Mouse (Mus musculus): ENCODE measurements around the gene Hspa1b.

The Hspa1b gene

GRCm38 (mm10) chr17:34927306-34928019 lies 31.6 kb downstream of the Hspa1b start:
- DNase-seq = no peak

- DNase-seq = no peak
These were observed 34.8 kb downstream of the Hspa1b start for GRCm38 (mm10) chr17:34924258-34924657.

- DNase-seq = no peak
These were observed 36.1 kb downstream of the Hspa1b start for GRCm38 (mm10) chr17:34922939-34923338.

- no peak for DNase-seq
These were observed 41.9 kb downstream of the Hspa1b start for GRCm38 (mm10) chr17:34917188-34917587.

- DNase-seq = no peak
These were observed 42.7 kb downstream of the Hspa1b start for GRCm38 (mm10) chr17:34916316-34916715.

GRCm38 (mm10) chr17:34915410-34915831 lies 43.6 kb downstream of the Hspa1b start:
- no peak for DNase-seq

GRCm38 (mm10) chr17:34913930-34914665 lies 44.9 kb downstream of the Hspa1b start, which contains the start of gene Slc44a4:
Gene Slc44a4, plus strand, starts transcription at chr17:34914466.
- no peak for DNase-seq

- DNase-seq = peak; percentile 74
These were observed 47.1 kb downstream of the Hspa1b start for GRCm38 (mm10) chr17:34911945-34912351.

- no peak for DNase-seq
These were observed 48.1 kb downstream of the Hspa1b start for GRCm38 (mm10) chr17:34910982-34911381.

All from right cerebral cortex, postnatal 4 days (tissue).